Mouse (Mus musculus) mature B cell (primary cell): Measurements from ENCODE around the gene C1qtnf6.

Source experiments
- in situ Hi-C: fragments of 300-500 bp; cut with MboI; formaldehyde crosslinking; loops from 2 replicates; pipeline ENCODE4 v1.14.3; 2019

C1qtnf6 gene

GRCm38 (mm10) chr15:78480991-78481390 lies 50.2 kb downstream of the C1qtnf6 start:
- in situ Hi-C loops, result no loop called here

GRCm38 (mm10) chr15:78480111-78480510 lies 51.1 kb downstream of the C1qtnf6 start:
- in situ Hi-C loops, result no loop called here

- in situ Hi-C loops, result no loop called here
Measured at GRCm38 (mm10) chr15:78479470-78479869, 51.7 kb downstream of the C1qtnf6 start.

GRCm38 (mm10) chr15:78478073-78478472 lies 53.1 kb downstream of the C1qtnf6 start:
- in situ Hi-C loops, result no loop called here

- in situ Hi-C loops, result no loop called here
Measured at GRCm38 (mm10) chr15:78476878-78477277, 54.3 kb downstream of the C1qtnf6 start.

GRCm38 (mm10) chr15:78475604-78476031 lies 55.6 kb downstream of the C1qtnf6 start:
- in situ Hi-C loops, result no loop called here

- in situ Hi-C loops, result no loop called here
Measured at GRCm38 (mm10) chr15:78473442-78473841, 57.8 kb downstream of the C1qtnf6 start.
